Mouse (Mus musculus) embryonic facial prominence, embryonic 12.5 days (tissue): Measurements from ENCODE around the gene Psmc1. TPM values are rescaled to one million over a fixed set of nuclear protein-coding genes. Genes with fewer than 3 reads are reported as not detected.

ENCODE experiments used
- ATAC-seq: fragments of 200-750 bp; cut with Nextera tagmentation; 2 replicates; pipeline ENCODE4 v1.8.0; 2017; ENCODE audit not compliant: insufficient number of reproducible peaks, insufficient read depth, low FRiP score, low TSS enrichment
- H3K27ac ChIP-seq: fragments of 300-500 bp; sonication (generic); 2 replicates; pipeline ENCODE4 v1.5.1; 2016; ENCODE audit warnings: mild to moderate bottlenecking
- H3K27me3 ChIP-seq: fragments of 300-500 bp; sonication (generic); 2 replicates; pipeline ENCODE4 v1.6.1; 2016; ENCODE audit warnings: mild to moderate bottlenecking, moderate library complexity
- H3K36me3 ChIP-seq: fragments of 300-500 bp; sonication (generic); 2 replicates; pipeline ENCODE4 v1.6.1; 2016; ENCODE audit warnings: mild to moderate bottlenecking
- H3K4me1 ChIP-seq: fragments of 300-500 bp; sonication (generic); 2 replicates; pipeline ENCODE4 v1.6.1; 2016
- H3K4me2 ChIP-seq: fragments of 300-500 bp; sonication (generic); replicated peaks from 2 replicates; pipeline ENCODE4 v1.6.1; 2016; ENCODE audit warnings: mild to moderate bottlenecking, moderate library complexity
- H3K4me3 ChIP-seq: fragments of 300-500 bp; sonication (generic); 2 replicates; pipeline ENCODE4 v1.5.1; 2016; ENCODE audit warnings: mild to moderate bottlenecking
- H3K9ac ChIP-seq: fragments of 300-500 bp; sonication (generic); 2 replicates; pipeline ENCODE4 v1.6.1; 2016; ENCODE audit warnings: mild to moderate bottlenecking, moderate library complexity
- H3K9me3 ChIP-seq: fragments of 300-500 bp; sonication (generic); 2 replicates; pipeline ENCODE4 v1.6.1; 2016; ENCODE audit warnings: mild to moderate bottlenecking, moderate library complexity
- WGBS: fragments of 180-500 bp; shearing (Covaris S2); methylation state at CpG from one replicate; pipeline ENCODE4 v1.1.7; 2016; 5-methylcytosine and 5-hydroxymethylcytosine counted together
- polyA plus RNA-seq: library from polyadenylated mRNA; unstranded; fragments of >200 nt; fragmentation: Nextera tagmentation; extraction: Ambion mirVana; gene quantifications from 2 replicates; pipeline ENCODE4 v1.2.1, GENCODE M21; 2016

Psmc1 gene
- 307 TPM in 2 replicates for polyA plus RNA-seq

DNA sequence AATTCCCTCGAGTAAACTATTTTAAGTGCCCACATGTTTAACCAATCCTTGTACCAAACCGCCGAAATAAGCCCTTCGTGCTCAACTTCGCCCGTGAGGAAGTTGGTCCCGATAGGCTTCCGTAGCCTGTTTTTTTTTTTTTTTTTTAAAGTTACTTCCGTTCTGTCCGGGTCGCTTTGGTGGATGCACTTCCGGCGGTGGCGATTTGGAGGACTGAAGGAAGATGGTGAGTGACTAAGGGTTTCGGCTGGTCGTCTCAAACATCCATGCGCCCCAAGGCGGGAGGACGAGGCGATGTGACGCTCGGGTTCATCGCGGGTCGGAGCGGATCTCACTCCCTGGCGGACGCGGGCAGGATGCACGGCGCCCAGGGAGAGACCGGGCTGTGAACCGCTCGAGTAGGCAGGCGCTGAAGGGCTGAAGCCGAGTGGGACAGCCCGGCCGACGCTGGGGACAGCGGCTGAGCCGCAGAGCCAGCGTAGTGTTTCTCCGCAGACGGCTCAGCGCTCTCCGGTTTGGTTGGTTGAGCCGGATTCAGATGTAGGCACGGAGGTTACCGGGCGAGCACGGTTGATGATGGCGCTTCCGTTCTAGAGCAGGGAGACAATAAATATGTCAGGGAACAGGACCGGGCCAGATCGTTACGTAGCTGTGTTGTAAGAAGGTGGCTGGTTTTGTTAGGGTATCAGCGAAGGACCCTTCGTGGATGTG is at the start of gene Psmc1:
TSS of gene Psmc1 (plus strand) at position 169 of the 711 bp plus-strand sequence.
- Histone ChIP-seq H3K4me3 (peak within 1 kb of the TSS; percentile 97), H3K9ac (peak within 1 kb of the TSS; percentile 91), H3K4me2 (peak within 1 kb of the TSS; percentile 89), H3K27me3 (no peaks in the 10 kb centered on the region), H3K4me1 (peaks cover 10% of the 10 kb centered on the region), H3K9me3 (no peaks in the 10 kb centered on the region), H3K36me3 (peaks cover 27% of the 10 kb centered on the region), H3K27ac (peak within 1 kb of the TSS; percentile 82)
- ATAC-seq: peak; percentile 47
- WGBS: under 1% methylated on average over 58 of the region's 58 CpGs

DNA sequence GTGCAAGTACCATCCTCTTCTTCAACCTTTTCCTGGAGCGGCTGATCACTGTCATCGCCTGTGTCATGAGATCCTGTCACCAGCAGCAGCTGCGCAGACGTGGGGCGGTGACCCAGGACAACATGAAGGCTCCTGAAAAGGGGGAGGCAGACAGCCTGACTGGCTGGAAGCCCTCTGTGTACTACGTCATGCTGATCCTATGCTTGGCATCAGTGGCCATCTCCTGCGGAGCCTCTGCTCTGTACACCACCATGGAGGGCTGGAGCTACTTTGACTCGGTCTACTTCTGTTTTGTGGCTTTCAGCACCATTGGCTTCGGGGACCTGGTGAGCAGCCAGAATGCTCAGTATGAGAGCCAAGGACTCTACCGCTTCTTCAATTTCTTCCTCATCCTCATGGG is 48.9 kb upstream of the Psmc1 start:
- Histone ChIP-seq H3K9ac (no peak overlapping the region), H3K27ac (no peak overlapping the region), H3K4me1 (no peaks in the 10 kb centered on the region), H3K36me3 (no peaks in the 10 kb centered on the region), H3K4me2 (no peak overlapping the region), H3K9me3 (no peaks in the 10 kb centered on the region), H3K27me3 (no peaks in the 10 kb centered on the region), H3K4me3 (no peak overlapping the region)
- ATAC-seq: no peak
- WGBS: 86% methylated on average over 10 of the region's 10 CpGs

DNA sequence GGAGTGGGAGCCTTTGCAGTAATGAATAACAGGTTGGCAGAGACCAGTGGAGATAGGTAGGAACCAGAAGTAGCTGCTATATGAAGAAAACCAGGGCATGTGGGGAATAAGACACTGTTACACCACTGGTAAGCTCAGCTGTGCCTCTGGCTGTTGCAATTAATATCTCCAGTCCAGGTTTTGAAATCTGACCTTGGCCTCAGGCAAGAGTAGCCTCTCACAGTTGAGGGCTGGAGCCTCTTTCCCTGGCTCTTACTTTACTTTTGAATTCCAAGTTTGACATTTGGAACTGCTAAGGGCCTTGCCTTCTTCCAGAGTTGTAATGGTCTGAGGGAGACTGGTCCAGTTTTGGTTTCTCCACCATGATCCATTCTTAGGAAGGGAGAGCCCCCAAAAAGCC is 48.1 kb upstream of the Psmc1 start:
- Histone ChIP-seq H3K27ac (no peak overlapping the region), H3K27me3 (no peaks in the 10 kb centered on the region), H3K4me2 (no peak overlapping the region), H3K4me3 (no peak overlapping the region), H3K9ac (no peak overlapping the region), H3K36me3 (no peaks in the 10 kb centered on the region), H3K4me1 (no peaks in the 10 kb centered on the region), H3K9me3 (no peaks in the 10 kb centered on the region)
- ATAC-seq: no peak

DNA sequence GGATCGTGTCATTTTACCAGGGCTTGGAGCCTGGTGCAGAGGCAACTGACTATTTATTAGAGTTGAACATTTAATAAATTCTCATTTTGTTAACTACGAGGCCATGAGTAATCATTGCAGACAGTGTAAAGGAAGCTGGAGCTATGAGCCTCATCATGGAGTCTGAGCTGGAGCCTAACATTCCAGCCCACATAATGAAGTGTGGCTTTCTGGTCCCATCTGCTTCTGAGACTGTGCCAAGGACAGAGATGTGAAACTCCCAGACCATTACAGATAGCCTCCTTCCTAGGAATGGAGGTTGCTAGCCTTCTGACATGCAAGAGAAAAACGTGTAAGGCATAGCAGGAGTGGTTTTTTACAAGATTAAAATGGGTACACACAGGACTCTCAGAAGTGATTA is 47.4 kb upstream of the Psmc1 start:
- Histone ChIP-seq H3K4me1 (no peaks in the 10 kb centered on the region), H3K9ac (no peak overlapping the region), H3K9me3 (no peaks in the 10 kb centered on the region), H3K36me3 (no peaks in the 10 kb centered on the region), H3K4me2 (no peak overlapping the region), H3K27ac (no peak overlapping the region), H3K27me3 (no peaks in the 10 kb centered on the region), H3K4me3 (no peak overlapping the region)
- WGBS: 83% methylated on average over 3 of the region's 3 CpGs
- no peak for ATAC-seq

DNA sequence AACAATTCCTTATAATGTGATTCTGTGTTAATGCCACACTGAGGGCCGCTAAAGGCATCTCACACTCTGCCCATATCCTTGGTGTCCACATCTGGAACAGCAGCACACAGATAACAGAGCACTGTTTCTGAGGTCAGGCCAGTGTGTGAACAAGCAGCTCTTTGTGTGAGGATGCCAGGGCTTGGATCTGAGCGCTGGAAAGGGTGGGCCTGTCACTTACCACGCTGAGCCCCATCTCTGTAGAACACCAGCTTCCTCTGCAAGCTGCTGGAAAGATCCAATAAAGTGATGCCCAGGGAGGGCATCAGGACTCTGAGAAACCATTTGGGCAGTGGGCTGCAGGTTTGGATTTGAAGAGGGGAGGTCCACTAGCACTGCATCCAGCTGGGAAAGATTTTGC is 44.8 kb upstream of the Psmc1 start:
- 29% methylated on average over 3 of the region's 3 CpGs for WGBS
- no peak overlapping the region for H3K9ac ChIP-seq
- H3K4me2 ChIP-seq: no peak overlapping the region
- no peak overlapping the region for H3K4me3 ChIP-seq
- no peak for ATAC-seq
- no peaks in the 10 kb centered on the region for H3K27me3 ChIP-seq
- no peaks in the 10 kb centered on the region for H3K9me3 ChIP-seq
- H3K27ac ChIP-seq: no peak overlapping the region
- no peaks in the 10 kb centered on the region for H3K36me3 ChIP-seq
- no peaks in the 10 kb centered on the region for H3K4me1 ChIP-seq

DNA sequence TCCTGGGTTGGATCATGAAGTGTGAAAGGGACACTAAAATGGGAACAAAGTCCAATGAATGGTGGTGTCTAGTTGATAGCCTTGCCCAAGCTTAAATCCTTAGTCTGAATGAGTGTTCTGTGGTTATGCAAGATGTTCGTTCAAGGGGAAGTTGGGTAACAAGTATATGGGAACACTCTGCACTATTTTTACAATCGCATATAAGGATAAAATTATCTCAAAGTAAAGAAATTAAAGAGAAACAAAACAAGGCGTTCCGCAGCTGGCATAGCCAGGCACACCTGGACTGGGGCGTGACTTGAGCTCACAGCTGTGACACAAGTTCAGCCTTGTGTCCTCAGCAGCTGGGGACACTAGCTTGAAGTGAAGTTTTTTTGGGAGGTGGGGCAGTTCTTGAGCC is 42.5 kb upstream of the Psmc1 start:
- no peaks in the 10 kb centered on the region for H3K4me1 ChIP-seq
- no peak overlapping the region for H3K27ac ChIP-seq
- no peak for ATAC-seq
- WGBS: 87% methylated on average over 5 of the region's 5 CpGs
- H3K27me3 ChIP-seq: no peaks in the 10 kb centered on the region
- H3K36me3 ChIP-seq: no peaks in the 10 kb centered on the region
- H3K4me3 ChIP-seq: no peak overlapping the region
- H3K9ac ChIP-seq: no peak overlapping the region
- H3K9me3 ChIP-seq: no peaks in the 10 kb centered on the region
- no peak overlapping the region for H3K4me2 ChIP-seq

DNA sequence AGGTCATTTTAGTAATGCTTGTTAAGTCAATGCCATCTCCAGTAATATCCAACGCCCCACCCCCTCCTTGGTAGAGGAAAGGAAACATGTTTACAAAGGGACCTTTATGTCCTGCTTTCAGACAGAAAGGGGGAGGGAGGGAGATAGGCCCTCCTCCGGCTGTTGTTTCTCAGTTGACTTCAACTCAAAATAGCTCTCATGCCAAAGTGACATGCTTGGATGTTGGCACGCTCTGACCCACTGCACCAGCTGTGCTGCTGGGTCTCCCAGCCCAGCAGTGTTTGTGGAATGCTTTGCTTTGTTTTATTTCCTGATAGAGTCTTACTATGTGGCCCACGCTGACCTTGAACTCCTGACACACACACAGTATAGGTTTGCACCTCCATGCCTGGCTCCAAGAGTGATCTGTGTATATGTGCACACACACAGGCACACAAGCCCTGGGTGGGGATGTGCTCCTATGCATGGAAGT is 36.7 kb upstream of the Psmc1 start:
- H3K4me3 ChIP-seq: no peak overlapping the region
- no peak overlapping the region for H3K27ac ChIP-seq
- H3K27me3 ChIP-seq: no peaks in the 10 kb centered on the region
- ATAC-seq: no peak; the same call in 1 of the 2 replicates
- H3K36me3 ChIP-seq: no peaks in the 10 kb centered on the region
- H3K9me3 ChIP-seq: no peaks in the 10 kb centered on the region
- 48% methylated on average over 4 of the region's 4 CpGs for WGBS
- no peaks in the 10 kb centered on the region for H3K4me1 ChIP-seq
- no peak overlapping the region for H3K4me2 ChIP-seq
- H3K9ac ChIP-seq: no peak overlapping the region

DNA sequence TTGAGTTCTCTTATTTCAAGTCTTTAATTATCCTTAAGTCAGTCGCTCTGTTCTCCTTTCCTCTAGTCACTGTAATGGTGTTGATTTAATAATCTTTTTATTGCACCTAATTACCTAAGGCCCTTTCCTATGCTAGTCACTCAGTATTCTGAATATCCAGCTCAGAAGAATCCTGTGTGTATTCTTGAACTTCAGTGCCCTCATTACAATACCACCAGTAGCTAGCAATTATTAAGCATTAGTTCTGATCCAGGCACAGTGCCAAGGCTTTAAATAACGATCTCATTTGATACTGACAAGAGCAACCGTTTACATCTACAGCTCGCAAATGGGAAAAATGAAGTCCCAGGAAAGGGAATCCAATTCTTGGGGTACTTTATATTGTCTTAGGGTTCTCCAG is 34.2 kb upstream of the Psmc1 start:
- H3K4me2 ChIP-seq: no peak overlapping the region
- no peak overlapping the region for H3K9ac ChIP-seq
- H3K9me3 ChIP-seq: no peaks in the 10 kb centered on the region
- whole genome bisulfite sequencing: 76% methylated on average over 4 of the region's 4 CpGs
- H3K4me3 ChIP-seq: no peak overlapping the region
- no peak for ATAC-seq
- H3K4me1 ChIP-seq: no peaks in the 10 kb centered on the region
- H3K27me3 ChIP-seq: no peaks in the 10 kb centered on the region
- no peaks in the 10 kb centered on the region for H3K36me3 ChIP-seq
- no peak overlapping the region for H3K27ac ChIP-seq

DNA sequence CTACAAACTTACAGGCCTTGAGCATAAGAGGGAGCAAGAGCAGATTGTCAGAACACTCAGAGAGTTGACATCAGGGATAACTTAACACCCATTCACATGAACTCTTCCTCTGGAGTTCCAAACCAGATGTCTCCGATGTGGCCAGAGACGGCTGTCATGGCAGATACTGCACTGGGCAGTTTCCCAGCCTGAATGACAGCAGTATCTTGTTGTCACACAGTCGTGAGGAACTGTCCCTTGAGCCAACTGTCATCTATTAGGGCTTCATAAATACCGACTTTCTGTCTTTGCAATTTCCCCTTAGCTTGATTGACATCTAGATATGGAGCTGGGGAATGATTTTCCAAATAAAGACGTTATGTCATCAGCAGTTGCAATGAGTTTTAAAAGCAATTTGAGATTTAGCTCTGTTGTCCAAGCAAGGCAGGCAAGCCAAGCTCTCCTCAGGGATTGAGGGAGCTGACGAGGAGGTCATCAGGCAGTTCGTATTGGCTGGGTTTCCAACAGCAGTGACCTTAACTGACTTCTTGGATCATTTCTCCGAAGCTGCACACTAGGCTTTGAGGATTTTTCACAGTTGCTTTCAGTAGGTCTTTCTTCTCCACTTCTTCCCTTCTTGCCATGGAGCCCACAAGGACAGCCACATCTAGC is 30.2 kb upstream of the Psmc1 start:
- no peak overlapping the region for H3K9ac ChIP-seq
- H3K27ac ChIP-seq: no peak overlapping the region
- H3K27me3 ChIP-seq: no peaks in the 10 kb centered on the region
- no peaks in the 10 kb centered on the region for H3K9me3 ChIP-seq
- WGBS: 69% methylated on average over 8 of the region's 8 CpGs
- no peak overlapping the region for H3K4me2 ChIP-seq
- ATAC-seq: no peak
- peaks cover 5% of the 10 kb centered on the region; the same call in 1 of the 2 replicates for H3K4me1 ChIP-seq
- no peaks in the 10 kb centered on the region for H3K36me3 ChIP-seq
- no peak overlapping the region for H3K4me3 ChIP-seq

DNA sequence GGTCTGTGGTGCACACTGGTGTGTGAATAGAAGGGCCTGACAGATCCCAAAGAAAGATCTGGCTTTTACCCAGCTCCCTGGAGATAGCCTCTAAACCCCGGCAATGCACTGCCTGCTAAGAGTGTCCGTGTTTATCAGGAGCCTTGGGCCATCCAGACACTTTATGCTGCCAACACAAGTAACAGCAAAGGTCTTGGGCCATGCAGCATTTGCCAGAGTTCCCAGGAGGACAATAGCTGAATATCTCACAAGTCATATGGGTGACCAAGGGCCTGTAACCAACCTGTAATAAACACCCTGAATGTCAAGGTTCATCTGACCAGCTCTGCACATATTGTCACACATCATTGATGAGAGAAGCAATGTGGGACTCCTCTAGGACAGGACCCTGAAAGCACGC is 21.9 kb upstream of the Psmc1 start:
- H3K9ac ChIP-seq: no peak overlapping the region
- H3K36me3 ChIP-seq: no peaks in the 10 kb centered on the region
- no peaks in the 10 kb centered on the region for H3K9me3 ChIP-seq
- no peak overlapping the region for H3K27ac ChIP-seq
- no peak overlapping the region for H3K4me2 ChIP-seq
- peaks cover 9% of the 10 kb centered on the region for H3K4me1 ChIP-seq
- WGBS: 91% methylated on average over 3 of the region's 3 CpGs
- no peaks in the 10 kb centered on the region for H3K27me3 ChIP-seq
- ATAC-seq: no peak
- no peak overlapping the region for H3K4me3 ChIP-seq

DNA sequence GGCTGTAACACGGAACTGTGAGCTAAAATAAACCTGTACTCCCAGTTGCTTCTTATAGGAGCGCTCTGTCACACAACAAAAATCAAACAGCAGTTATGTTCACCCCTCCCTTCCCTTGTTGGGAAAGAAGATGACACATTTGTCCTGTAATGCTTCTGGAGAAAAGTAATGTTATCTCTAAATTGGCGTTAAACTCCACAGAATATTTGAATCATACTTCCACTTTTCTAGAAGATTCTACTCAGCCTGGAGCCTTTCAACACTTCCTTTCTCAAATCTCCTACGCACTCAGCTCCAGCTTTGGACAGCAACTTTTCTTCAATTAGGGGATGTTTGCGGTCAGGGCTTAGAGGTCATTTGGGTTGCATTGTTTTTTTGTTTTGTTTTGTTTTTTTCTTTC is 20.7 kb upstream of the Psmc1 start:
- Histone ChIP-seq H3K9ac (no peak overlapping the region), H3K36me3 (no peaks in the 10 kb centered on the region), H3K27me3 (no peaks in the 10 kb centered on the region), H3K4me3 (no peak overlapping the region), H3K27ac (no peak overlapping the region), H3K9me3 (no peaks in the 10 kb centered on the region), H3K4me2 (no peak overlapping the region), H3K4me1 (peaks cover 11% of the 10 kb centered on the region)
- WGBS: 85% methylated on average over 5 of the region's 5 CpGs
- ATAC-seq: no peak

DNA sequence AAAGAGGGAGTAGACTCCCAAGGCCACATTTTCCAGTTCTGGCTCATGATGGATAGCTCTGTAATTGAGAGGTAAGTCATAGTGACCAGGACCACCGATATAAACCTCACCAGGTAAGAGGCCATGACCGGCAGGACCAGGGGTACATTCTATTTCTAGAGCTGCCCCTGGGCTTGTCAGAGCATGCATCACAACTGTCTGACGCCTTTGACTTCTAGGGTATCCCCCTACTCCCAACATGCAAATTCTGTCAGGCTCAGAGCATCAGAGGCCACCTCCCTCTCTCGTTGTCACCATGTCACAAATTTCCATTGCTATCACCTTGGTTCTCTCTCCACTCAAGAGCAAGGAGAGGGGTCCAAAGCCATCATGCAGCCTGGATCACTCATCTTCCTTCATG is 19.2 kb upstream of the Psmc1 start:
- 91% methylated on average over 4 of the region's 4 CpGs for WGBS
- Histone ChIP-seq H3K9me3 (no peaks in the 10 kb centered on the region), H3K4me2 (no peak overlapping the region), H3K27me3 (no peaks in the 10 kb centered on the region), H3K4me1 (peaks cover 10% of the 10 kb centered on the region), H3K4me3 (no peak overlapping the region), H3K27ac (no peak overlapping the region), H3K9ac (no peak overlapping the region), H3K36me3 (no peaks in the 10 kb centered on the region)
- no peak for ATAC-seq
